Mouse (Mus musculus) ES-E14 (cell line): ENCODE data around the gene Lims1.

Source experiments
- CHD2 ChIP-seq: IDR thresholded peaks from 2 replicates; pipeline ENCODE4 v1.6.1; 2014; ENCODE audit warnings: mild to moderate bottlenecking, low read depth, low read length, inconsistent platforms
- HCFC1 ChIP-seq: IDR thresholded peaks from 2 replicates; pipeline ENCODE4 v1.6.1; 2012; ENCODE audit warnings: low read length, inconsistent platforms, borderline replicate concordance; ENCODE audit not compliant: insufficient read depth
- MAFK ChIP-seq: IDR thresholded peaks from 2 replicates; pipeline ENCODE4 v1.6.1; 2014; ENCODE audit warnings: mild to moderate bottlenecking, low read depth, low read length, inconsistent platforms; ENCODE audit not compliant: insufficient read depth
- ZC3H11A ChIP-seq: IDR thresholded peaks from 2 replicates; pipeline ENCODE4 v1.6.1; 2012; ENCODE audit warnings: low read depth, mild to moderate bottlenecking, inconsistent platforms, low read length, borderline replicate concordance
- ZNF384 ChIP-seq: IDR thresholded peaks from 2 replicates; pipeline ENCODE4 v1.6.1; 2012; ENCODE audit warnings: low read depth, low read length, inconsistent platforms

DNA sequence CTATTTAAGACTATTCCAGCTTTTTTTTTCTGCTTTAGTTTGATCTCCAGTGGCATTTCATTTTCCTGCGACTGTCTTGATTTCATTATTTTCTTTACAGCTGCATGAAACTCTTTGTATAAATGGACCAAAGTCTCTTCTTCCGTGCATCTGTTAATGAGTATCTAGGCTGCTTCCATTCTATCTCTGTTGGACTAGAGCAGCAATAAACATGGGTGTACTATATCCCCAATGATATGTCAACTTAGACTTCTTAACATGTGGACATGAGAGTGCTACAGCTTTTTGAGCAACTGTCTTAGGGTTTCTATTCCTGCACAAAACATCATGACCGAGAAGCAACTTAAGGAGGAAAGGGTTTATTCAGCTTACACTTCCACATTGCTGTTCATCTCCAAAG lies 16.4 kb upstream of the Lims1 start:
- no peak for TF ChIP-seq ZNF384
- no peak for TF ChIP-seq CHD2
- TF ChIP-seq MAFK: no peak
- no peak for TF ChIP-seq HCFC1
- TF ChIP-seq ZC3H11A: no peak
